Mouse (Mus musculus): ENCODE results near the gene Serpinb11.

Serpinb11 gene

DNA sequence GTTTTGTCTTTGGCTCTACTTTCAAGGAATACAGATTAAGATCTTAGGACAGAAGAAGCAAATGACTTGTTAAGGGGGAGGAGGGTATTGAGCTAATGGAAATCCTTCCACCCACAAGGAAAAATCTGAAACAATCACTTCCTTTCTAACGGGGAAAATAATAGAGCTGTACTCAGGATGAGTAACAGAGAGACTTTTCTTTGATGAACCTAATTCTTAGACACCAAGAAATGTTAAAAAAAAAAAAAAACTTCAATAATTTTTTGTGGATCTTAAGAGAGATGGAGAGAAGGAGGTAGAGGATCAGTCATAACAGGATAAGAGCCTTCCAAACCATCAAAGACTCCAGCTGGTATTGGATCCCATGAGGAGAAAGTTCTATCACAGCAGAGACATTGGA is at the start of gene Serpinb11:
Serpinb11 (plus strand) TSS at position 301 of the 400 bp plus-strand sequence.
- no peak for DNase-seq (ENCODE audit: low spot score)

DNA sequence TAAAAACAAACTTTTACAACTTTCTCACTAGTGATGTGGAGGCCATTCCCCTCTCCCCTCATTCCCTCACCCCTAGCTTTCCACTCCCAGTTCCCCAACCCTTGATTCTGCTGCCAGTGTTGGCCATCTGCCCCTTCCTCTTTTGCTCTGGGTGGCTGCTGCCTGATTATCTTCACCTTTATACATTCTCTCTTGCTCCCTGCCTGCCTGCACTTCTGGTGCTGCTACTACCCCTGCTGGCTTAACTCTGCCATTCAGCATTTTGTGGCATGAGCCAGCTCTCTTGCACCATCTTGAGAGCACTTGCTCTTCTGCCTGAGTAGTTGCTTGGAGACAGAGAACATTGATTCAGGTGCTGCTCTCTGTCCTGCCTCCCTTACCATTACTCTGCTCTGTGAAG is 15.0 kb upstream of the Serpinb11 start:
- no peak for DNase-seq (ENCODE audit: low spot score)

DNA sequence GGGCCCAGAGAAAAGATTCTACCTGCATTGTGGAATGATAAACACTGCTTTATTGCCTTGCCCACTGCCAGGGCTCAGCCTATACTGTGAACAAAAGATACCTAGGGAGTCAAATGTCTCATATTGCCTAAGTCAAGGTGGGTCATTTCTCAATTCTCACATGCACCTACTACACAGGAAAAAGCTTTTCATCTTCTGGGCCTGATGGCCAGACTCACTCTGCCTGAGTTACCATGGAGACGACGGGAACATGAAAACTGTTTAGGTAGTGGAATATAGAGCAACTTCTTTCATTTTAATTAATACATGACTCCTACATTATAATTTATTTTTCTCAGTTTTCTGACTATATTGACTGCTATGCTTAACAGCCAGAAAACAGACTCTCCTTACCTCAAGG is 14.2 kb upstream of the Serpinb11 start:
- DNase-seq (ENCODE audit: low spot score): no peak

DNA sequence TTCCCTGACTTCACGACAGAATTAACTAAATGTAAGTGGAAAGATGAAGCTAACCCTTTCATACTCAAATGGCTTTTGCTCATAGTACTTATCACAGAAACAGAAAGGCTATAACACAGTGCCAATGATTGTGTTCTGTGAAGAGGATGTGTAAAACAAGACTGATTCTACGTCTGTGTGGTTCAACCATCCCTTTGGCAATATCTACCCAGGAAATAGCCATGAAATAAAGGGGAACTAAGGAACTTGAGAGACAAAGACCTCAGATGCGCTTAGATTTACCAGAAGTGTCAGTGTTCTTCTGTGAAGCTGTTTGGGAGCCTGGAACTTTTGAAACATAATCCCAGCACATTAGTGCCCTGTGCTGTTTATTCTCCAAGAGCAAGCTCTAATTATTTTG is 10.6 kb upstream of the Serpinb11 start:
- no peak for DNase-seq (ENCODE audit: low spot score)

DNA sequence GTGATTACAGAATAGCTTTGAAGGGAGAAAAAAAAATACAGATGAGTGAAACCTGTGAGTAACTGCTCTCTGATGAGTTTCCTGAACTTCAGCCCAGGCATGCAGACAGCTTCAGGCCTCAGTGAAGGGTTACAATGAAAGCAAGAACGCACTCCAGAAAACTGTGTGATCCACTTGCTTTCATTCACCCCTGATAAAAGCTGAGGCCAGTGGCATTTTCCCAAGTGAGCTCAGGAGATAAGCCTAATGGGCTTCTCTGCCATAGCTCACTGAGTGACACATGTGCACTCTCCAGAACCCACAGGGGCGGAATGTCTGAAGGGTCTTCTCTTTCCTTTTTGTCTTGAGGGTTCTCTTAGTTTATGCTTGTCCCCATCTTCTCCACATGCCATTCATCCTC is 9.9 kb upstream of the Serpinb11 start:
- DNase-seq (ENCODE audit: low spot score): no peak

DNA sequence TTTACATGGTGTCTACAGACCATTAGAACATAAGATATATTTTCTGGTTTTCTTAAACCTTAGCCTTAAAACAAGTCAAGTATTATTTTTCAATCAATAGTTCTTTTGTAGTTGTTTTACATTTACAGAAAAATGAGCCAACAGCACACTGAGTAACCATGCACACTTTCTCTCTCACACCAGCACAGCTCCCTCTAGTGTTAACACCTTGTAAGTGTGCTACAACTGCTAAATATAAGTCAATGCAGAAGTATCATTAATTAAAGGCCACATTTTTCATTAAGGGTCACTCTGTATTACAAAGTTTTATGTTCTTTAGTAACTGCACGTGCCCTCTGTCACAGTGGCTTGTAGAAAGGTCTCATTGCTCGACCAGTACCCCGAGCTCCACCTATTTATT is 8.0 kb upstream of the Serpinb11 start:
- no peak for DNase-seq (ENCODE audit: low spot score)

DNA sequence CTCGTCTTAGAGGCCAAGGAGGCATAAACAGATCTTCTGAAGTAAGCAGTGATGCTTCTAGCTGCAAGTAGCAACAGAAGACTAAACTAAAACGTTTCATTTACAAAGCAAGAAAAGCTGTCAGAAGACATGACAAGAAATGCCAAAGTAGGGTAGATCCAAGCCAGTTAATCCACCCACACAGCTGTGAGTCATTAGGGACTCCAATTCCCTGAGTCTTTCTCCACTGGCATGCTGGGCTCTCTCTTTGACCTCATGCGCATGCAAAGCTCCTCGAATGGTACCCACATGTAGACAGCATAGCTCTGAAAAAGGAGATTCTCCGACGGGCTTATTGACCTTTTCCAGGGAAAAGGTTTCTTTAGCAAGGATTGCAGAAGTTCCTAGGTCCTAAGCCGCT is 5.0 kb downstream of the Serpinb11 start:
- no peak for DNase-seq (ENCODE audit: low spot score)

DNA sequence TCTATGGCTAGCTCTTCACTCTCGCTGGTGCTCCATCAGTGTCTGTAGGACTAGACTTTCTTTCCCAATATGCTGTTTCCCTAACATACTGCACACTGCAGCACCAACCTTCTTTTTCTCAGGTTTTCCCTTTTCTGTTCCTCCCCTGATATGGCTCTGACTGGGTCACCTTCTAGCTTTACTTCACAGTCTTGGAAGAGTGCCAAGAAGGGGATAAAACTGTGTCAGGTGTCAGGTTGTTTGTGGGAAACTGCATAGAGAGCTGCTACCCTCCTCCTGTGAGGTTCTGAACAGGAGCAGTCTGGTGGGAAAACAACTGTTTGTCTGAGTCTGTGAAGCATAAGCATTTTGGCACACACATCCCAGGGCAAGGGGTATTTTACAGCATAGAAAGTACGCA is 7.9 kb downstream of the Serpinb11 start:
- no peak for DNase-seq (ENCODE audit: low spot score)

DNA sequence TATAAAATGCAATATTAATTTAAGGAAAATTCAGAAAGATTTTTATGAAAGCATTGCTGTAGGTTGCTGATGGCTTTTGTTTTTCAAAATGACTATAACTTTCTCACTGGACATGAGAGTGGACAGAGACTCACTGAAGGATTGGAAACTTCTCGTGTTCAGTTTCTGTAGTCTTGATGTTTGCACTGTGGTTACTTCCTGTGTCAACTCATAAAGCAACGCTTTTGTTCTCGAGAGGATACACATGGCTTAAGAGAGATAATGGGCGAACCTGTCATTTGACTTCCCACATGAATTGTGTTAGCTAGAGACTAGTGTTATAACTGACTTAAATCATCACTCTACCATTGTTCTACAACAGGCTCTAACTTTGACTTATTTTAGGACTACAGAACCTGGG is 16.0 kb downstream of the Serpinb11 start:
- no peak for DNase-seq (ENCODE audit: low spot score)

DNA sequence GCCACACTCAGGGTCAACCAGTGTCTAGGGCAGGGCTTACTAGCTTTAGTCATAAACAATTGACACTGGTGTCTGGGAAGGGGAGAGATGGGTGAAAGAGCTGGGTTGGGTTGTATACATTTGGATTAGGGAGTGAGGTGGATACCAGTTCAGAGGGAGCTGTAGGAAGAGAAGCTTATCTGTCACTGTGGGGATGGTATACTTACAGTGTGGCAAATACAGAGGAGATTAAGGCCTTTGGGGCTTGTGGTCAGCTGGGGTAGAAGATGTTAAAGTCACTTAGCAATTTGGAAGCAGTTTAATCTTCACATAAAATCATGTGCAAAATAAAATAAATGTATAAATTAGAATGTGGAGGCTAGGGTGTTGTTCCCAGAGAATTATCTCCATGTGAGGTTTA is 17.4 kb downstream of the Serpinb11 start:
- no peak for DNase-seq (ENCODE audit: low spot score)

DNA sequence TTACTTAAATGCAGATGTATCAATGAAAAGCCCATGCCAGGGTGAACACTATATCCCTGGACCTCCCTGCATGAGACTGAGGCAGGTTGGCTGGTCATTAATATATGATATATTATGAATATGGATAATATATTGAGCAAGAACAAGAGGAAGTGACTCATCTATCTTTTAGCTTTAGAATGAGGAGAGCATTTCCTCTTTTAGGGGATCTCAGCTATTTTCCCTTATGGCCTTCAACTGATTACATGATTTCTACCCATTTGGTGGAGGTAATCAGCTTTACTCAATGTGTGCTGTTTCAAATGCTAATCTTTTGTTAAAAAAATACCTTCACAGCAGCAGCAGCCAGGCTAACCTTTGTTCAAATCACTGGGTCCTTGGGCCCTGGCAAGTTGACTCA is 20.5 kb downstream of the Serpinb11 start:
- DNase-seq (ENCODE audit: low spot score): no peak

DNA sequence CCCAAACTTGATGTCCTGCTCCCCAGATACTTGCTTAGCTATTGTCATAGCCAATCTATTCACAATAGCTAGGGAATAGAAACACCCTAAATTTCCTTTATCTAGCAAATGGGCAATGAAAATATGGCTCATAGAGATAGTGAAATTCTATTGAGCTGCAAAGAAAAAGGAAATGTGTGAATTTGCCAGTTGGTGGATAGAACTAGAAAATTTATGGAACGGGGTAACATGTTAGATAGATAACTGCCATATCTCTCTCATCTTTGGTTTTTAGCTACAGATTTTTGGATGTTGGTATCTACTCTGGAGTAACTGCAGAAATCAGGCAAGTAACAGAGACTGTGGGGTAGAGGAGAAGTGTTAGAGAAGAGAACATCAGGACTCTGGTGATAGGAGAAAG is 21.4 kb downstream of the Serpinb11 start:
- no peak for DNase-seq (ENCODE audit: low spot score)

DNA sequence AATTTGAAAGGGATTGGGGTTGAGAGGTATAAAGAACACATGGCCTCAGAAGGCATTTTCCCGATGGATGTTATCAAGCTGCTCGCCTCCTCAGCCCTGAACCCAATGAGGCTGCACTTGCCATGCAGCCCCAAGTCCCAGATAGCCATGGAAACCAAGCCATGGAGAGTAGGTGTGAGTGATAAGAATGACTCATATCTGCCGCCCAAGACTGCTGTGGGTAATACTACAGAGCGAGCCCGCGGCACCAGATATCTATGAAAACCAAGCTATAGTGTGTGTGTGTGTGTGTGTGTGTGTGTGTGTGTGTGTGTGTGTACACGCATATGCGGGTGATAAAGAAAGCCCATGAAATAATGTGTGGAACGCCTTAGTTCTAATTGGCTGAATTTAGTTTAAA is 23.5 kb downstream of the Serpinb11 start:
- no peak for DNase-seq (ENCODE audit: low spot score)

DNA sequence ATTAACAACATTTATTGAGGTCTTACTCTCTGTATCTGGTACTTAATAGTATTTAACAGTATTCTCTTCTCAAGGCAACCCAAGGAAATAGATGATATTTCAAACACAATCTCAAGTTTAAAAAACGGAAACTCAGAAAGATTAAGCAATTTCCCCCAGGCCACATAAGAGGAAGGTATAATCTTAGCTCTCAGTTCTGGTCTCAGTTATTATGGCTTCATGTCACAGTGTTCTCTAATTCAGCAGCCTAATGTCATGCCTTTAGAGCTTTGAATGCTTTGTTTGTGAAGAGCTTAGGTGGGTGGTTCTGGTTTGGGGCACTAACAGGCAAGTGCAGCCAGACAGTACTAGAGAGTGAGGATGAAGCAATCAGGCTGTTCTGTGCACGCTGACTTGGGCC is 28.8 kb downstream of the Serpinb11 start:
- no peak for DNase-seq (ENCODE audit: low spot score)

DNA sequence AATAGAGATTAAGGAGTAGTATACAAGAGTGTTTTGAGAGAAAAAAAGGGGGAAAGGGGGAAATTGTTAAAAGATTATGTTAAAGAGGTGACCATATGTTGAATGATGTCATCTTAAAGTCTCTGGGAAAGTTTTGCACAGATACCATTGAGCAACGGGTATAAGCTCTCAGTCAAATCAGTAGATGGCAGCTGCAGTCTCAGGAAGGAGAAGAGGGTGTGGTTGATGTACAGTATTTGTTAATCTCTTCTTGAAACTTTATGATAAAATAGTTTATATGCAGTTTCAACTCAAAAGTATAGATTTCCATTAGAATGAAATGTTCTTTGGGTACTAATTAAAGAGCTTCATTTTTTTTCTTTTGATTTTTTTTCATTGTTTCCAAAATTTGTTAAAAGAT is 36.5 kb downstream of the Serpinb11 start:
- DNase-seq (ENCODE audit: low spot score): no peak

DNA sequence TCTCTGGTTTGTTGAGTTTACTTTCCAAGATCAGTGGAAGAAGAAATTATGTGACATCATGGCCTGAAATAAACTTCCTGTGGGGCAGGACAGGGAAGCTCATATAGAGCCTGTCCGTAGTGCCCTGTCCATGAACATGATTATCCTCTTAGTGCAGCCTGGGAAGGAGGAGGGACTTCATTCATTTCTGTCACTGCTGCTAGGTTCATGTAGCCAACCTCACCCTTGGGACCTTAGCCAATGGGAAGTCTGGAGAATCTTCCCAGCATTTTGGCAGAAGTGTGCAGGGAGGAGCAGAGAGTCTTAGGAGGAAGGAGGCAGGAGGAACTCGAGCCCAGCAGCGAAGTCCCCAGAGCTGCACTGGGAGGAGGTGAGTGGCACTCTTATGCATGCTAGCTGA is 38.4 kb downstream of the Serpinb11 start, which contains the start of gene Serpinb7:
Serpinb7 (plus strand) TSS at position 301 of the 400 bp plus-strand sequence.
- no peak for DNase-seq (ENCODE audit: low spot score)

DNA sequence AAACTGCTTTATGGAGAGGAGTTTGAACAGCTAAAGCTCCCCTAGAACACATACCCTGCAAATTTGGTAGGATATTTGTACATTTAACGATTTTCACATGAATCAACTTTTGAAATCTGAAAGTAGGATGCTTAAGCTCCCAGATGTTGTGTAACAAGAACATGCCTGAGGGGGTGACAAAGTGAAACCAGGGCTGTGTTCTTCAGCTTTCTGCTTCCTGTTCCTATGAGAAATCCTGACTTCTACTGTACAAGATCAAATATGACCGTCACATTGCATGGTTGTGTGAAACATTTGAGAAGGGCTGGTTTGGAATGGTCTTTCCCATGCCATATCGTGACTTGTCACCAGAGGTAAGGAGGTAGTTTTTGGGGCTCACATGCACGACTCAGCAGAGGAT is 41.1 kb downstream of the Serpinb11 start:
- DNase-seq (ENCODE audit: low spot score): no peak

DNA sequence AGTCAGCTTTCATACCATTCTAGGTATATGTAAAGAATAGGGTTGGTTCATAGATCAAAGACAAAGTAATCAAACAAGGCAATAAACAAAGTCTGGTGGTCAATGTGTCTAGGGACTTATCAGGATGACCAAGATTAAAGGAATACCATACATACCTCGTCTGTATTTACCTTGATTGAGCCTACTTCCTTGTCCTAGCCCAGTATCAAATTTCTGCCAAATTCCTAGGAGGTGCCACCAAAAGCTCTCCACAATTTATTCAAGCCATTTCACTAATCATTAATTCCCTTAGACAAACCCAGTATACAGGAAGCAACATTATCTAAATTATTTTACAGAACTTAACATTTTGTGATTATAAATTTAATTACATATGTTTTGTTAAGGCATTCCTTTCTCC is 53.7 kb downstream of the Serpinb11 start:
- DNase-seq (ENCODE audit: low spot score): no peak

DNA sequence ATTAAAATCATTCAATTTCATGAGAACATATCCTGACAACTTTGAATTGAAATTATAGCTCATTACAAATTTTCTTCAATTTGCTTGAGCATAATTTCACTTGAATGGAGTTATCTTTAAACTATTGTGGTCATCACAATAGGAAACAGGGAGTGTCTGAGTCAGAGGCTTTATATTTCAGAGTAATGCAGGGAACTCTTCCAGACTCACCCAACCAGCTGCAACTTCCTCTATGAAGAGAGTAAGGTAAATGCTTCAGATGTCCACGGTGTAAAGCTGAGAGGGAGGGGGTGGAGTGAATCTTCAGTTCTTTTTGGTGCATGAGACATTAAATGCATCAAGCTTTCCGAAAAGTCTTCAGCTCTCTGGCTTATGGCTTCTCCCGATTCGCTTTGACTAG is 61.5 kb downstream of the Serpinb11 start:
- no peak for DNase-seq (ENCODE audit: low spot score)

Measured in testis, postnatal 14 days (tissue).